Mouse (Mus musculus) stomach, postnatal 0 days (tissue): ENCODE measurements around the gene Phospho1. TPM values are rescaled to one million over a fixed set of nuclear protein-coding genes. Genes with fewer than 3 reads are reported as not detected.

ENCODE experiments used
- ATAC-seq: fragments of 200-750 bp; cut with Nextera tagmentation; 2 replicates; pipeline ENCODE4 v1.8.0; 2017; ENCODE audit not compliant: low FRiP score, low TSS enrichment
- DNase-seq: peaks from one replicate; pipeline ENCODE4 v3.0.0-alpha.2; 2016; ENCODE audit warnings: low spot score
- H3K27ac ChIP-seq: fragments of 300-500 bp; sonication (generic); replicated peaks from 2 replicates; pipeline ENCODE4 v1.5.1; 2014; ENCODE audit warnings: mild to moderate bottlenecking, control low read depth
- H3K27me3 ChIP-seq: fragments of 300-500 bp; sonication (generic); 2 replicates; pipeline ENCODE4 v1.6.1; 2014; ENCODE audit warnings: low read length; ENCODE audit not compliant: control insufficient read depth, insufficient read depth
- H3K36me3 ChIP-seq: fragments of 300-500 bp; sonication (generic); 2 replicates; pipeline ENCODE4 v1.6.1; 2014; ENCODE audit warnings: low read length, mixed read lengths; ENCODE audit not compliant: control insufficient read depth, insufficient read depth
- H3K4me1 ChIP-seq: fragments of 300-500 bp; sonication (generic); replicated peaks from 2 replicates; pipeline ENCODE4 v1.6.1; 2014; ENCODE audit warnings: antibody characterized with exemption; ENCODE audit not compliant: control insufficient read depth, insufficient read depth
- H3K4me2 ChIP-seq: fragments of 300-500 bp; sonication (generic); replicated peaks from 2 replicates; pipeline ENCODE4 v1.6.1; 2014; ENCODE audit warnings: low read depth, mild to moderate bottlenecking, control low read depth, moderate library complexity
- H3K4me3 ChIP-seq: fragments of 300-500 bp; sonication (generic); 2 replicates; pipeline ENCODE4 v1.5.1; 2014; ENCODE audit warnings: low read depth, low read length, control low read depth
- H3K9ac ChIP-seq: fragments of 300-500 bp; sonication (generic); 2 replicates; pipeline ENCODE4 v1.6.1; 2014; ENCODE audit warnings: mild to moderate bottlenecking, low read length, control low read depth, mixed read lengths
- H3K9me3 ChIP-seq: fragments of 300-500 bp; sonication (generic); 2 replicates; pipeline ENCODE4 v1.6.1; 2016; ENCODE audit warnings: low read length; ENCODE audit not compliant: control insufficient read depth
- CTCF ChIP-seq: IDR thresholded peaks from 2 replicates; pipeline ENCODE4 v1.5.1; 2016; ENCODE audit warnings: antibody characterized with exemption, low read depth, mild to moderate bottlenecking, moderate library complexity
- EP300 ChIP-seq: optimal IDR thresholded peaks from 2 replicates; pipeline ENCODE3; 2016; ENCODE audit warnings: antibody characterized with exemption
- WGBS: fragments of 180-500 bp; shearing (Covaris S2); extraction: QIAGEN DNeasy Blood & Tissue Kit; methylation state at CpG from one replicate; pipeline ENCODE4 v1.1.7; 2014; 5-methylcytosine and 5-hydroxymethylcytosine counted together
- polyA plus RNA-seq: library from polyadenylated mRNA; unstranded; fragments of >200 nt; fragmentation: Nextera tagmentation; extraction: Ambion mirVana; gene quantifications from 2 replicates; pipeline ENCODE4 v1.2.1, GENCODE M21; 2015

Gene Phospho1
- polyA plus RNA-seq, 1 experiment from 2014 or later: 0.45 TPM

- no peak overlapping the region for H3K4me2 ChIP-seq
- no peak overlapping the region for H3K27ac ChIP-seq
- TF ChIP-seq CTCF (no peak), EP300 (no peak)
- H3K4me3 ChIP-seq: no peak overlapping the region
- H3K36me3 ChIP-seq: no peaks in the 10 kb centered on the region
- no peak for DNase-seq
- no peaks in the 10 kb centered on the region for H3K9me3 ChIP-seq
- 81% methylated on average over 2 of the region's 2 CpGs for WGBS
- no peaks in the 10 kb centered on the region for H3K4me1 ChIP-seq
- no peaks in the 10 kb centered on the region for H3K27me3 ChIP-seq
- no peak for ATAC-seq
- H3K9ac ChIP-seq: no peak overlapping the region
Measured at GRCm38 (mm10) chr11:95814101-95814500, 10.2 kb upstream of the Phospho1 start.

GRCm38 (mm10) chr11:95814857-95815256 is 9.4 kb upstream of the Phospho1 start:
- Histone ChIP-seq H3K36me3 (no peaks in the 10 kb centered on the region), H3K4me2 (no peak overlapping the region), H3K27ac (no peak overlapping the region), H3K9me3 (no peaks in the 10 kb centered on the region), H3K4me3 (no peak overlapping the region), H3K4me1 (no peaks in the 10 kb centered on the region), H3K27me3 (no peaks in the 10 kb centered on the region), H3K9ac (no peak overlapping the region)
- DNase-seq (no peak), ATAC-seq (no peak)
- WGBS: 68% methylated on average over 5 of the region's 5 CpGs
- no peak for TF ChIP-seq CTCF
- TF ChIP-seq EP300: no peak

GRCm38 (mm10) chr11:95815412-95815811 is 8.9 kb upstream of the Phospho1 start:
- 63% methylated on average over 9 of the region's 9 CpGs for WGBS
- TF ChIP-seq EP300 (no peak), CTCF (no peak)
- no peak overlapping the region for H3K9ac ChIP-seq
- no peak overlapping the region for H3K27ac ChIP-seq
- no peak for DNase-seq
- H3K4me1 ChIP-seq: no peaks in the 10 kb centered on the region
- H3K36me3 ChIP-seq: no peaks in the 10 kb centered on the region
- no peak overlapping the region for H3K4me3 ChIP-seq
- no peaks in the 10 kb centered on the region for H3K9me3 ChIP-seq
- H3K4me2 ChIP-seq: no peak overlapping the region
- ATAC-seq: no peak
- no peaks in the 10 kb centered on the region for H3K27me3 ChIP-seq

- Histone ChIP-seq H3K27ac (peak overlapping the region; percentile 63; the same call in 1 of the 2 replicates), H3K4me3 (no peak overlapping the region), H3K9me3 (no peaks in the 10 kb centered on the region), H3K27me3 (peaks cover 4% of the 10 kb centered on the region; the same call in 1 of the 2 replicates), H3K4me2 (no peak overlapping the region), H3K9ac (no peak overlapping the region), H3K4me1 (no peaks in the 10 kb centered on the region), H3K36me3 (no peaks in the 10 kb centered on the region)
- WGBS: 56% methylated on average over 8 of the region's 8 CpGs
- ATAC-seq (no peak; the same call in 1 of the 2 replicates), DNase-seq (no peak)
- TF ChIP-seq EP300: no peak
- TF ChIP-seq CTCF: no peak
Measured at GRCm38 (mm10) chr11:95819138-95819537, 5.2 kb upstream of the Phospho1 start.

- H3K4me3 ChIP-seq: no peak overlapping the region
- no peak overlapping the region for H3K9ac ChIP-seq
- H3K27ac ChIP-seq: no peak overlapping the region
- peaks cover 4% of the 10 kb centered on the region; the same call in 1 of the 2 replicates for H3K27me3 ChIP-seq
- H3K36me3 ChIP-seq: no peaks in the 10 kb centered on the region
- no peak for ATAC-seq
- H3K4me2 ChIP-seq: no peak overlapping the region
- no peak for DNase-seq
- no peaks in the 10 kb centered on the region for H3K9me3 ChIP-seq
- 87% methylated on average over 3 of the region's 3 CpGs for WGBS
- H3K4me1 ChIP-seq: no peaks in the 10 kb centered on the region; the same call in 1 of the 2 replicates
- no peak for TF ChIP-seq EP300
- no peak for TF ChIP-seq CTCF
Measured at GRCm38 (mm10) chr11:95821511-95821910, 2.8 kb upstream of the Phospho1 start.

GRCm38 (mm10) chr11:95822437-95822836 is 1.9 kb upstream of the Phospho1 start:
- H3K4me2 ChIP-seq: no peak overlapping the region
- H3K4me1 ChIP-seq: no peaks in the 10 kb centered on the region; the same call in 1 of the 2 replicates
- peaks cover 4% of the 10 kb centered on the region; the same call in 1 of the 2 replicates for H3K27me3 ChIP-seq
- ATAC-seq: no peak
- DNase-seq: no peak
- H3K9ac ChIP-seq: no peak overlapping the region
- H3K36me3 ChIP-seq: no peaks in the 10 kb centered on the region
- 89% methylated on average over 4 of the region's 4 CpGs for WGBS
- H3K9me3 ChIP-seq: no peaks in the 10 kb centered on the region
- H3K27ac ChIP-seq: no peak overlapping the region
- H3K4me3 ChIP-seq: no peak overlapping the region
- TF ChIP-seq CTCF (no peak), EP300 (no peak)
